Mouse (Mus musculus): ENCODE data around the gene Gm28047. TPM values are rescaled to one million over a fixed set of nuclear protein-coding genes. Genes with fewer than 3 reads are reported as not detected.

Gene Gm28047
- total and polyA plus RNA-seq, 2 experiments = not detected

DNA sequence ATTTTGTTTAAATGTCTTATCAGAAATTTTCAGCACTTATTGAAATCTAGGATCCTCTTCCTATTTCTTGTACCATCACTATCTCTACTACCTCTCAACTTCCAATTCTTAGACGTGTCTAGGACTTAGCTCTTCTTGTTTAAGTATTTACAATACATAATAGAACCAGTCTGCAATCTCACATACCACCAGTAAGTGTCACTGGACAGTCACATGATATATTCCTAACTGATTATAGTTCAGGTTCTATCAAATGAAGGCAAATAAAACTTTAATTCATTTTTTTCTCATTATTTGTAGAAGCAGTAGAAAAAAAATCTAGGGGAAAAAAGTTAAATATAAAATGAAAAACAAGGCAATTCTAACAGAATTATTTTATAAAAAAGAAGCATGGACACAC, 32.2 kb downstream of the Gm28047 start:
- H3K79me2 ChIP-seq (ENCODE audit: control insufficient read depth, insufficient read depth, low read length) = peaks cover 2% of the 10 kb centered on the region; the same call in 1 of the 2 replicates
- H3K27ac ChIP-seq (replicated peaks; ENCODE audit: insufficient read depth, low read depth, low read length) = no peak overlapping the region
- no peak for DNase-seq (ENCODE audit: extremely low read depth, low read depth, low spot score)
- H3K27me3 ChIP-seq (ENCODE audit: control insufficient read depth, insufficient read depth, low read length) = no peaks in the 10 kb centered on the region
- TF ChIP-seq CTCF (IDR thresholded peaks at IDR 0.05; ENCODE audit: low read depth, low read length) (no peak), POLR2A (IDR thresholded peaks at IDR 0.05; ENCODE audit: extremely low read depth, insufficient read depth, low read length) (no peak)
- H3K9ac ChIP-seq (ENCODE audit: low read depth, low read length) = no peak overlapping the region
- peaks cover 3% of the 10 kb centered on the region; the same call in 1 of the 2 replicates for H3K36me3 ChIP-seq (ENCODE audit: control insufficient read depth, insufficient read depth, low read length)
- no peak overlapping the region for H3K4me3 ChIP-seq (ENCODE audit: insufficient read depth, low read depth, low read length)
- WGBS = 43% methylated on average over 1 of the region's 1 CpGs
- H3K4me1 ChIP-seq (ENCODE audit: control insufficient read depth, insufficient read depth, low read length) = peaks cover 1% of the 10 kb centered on the region; the same call in 1 of the 2 replicates

GRCm38 (mm10) chr15:102590567-102590966, 34.3 kb downstream of the Gm28047 start:
- TF ChIP-seq CTCF (IDR thresholded peaks at IDR 0.05; ENCODE audit: low read depth, low read length) (no peak), POLR2A (IDR thresholded peaks at IDR 0.05; ENCODE audit: extremely low read depth, insufficient read depth, low read length) (no peak)
- 82% methylated on average over 1 of the region's 1 CpGs for WGBS
- H3K36me3 ChIP-seq (ENCODE audit: control insufficient read depth, insufficient read depth, low read length) = peaks cover 3% of the 10 kb centered on the region; the same call in 1 of the 2 replicates
- peaks cover 1% of the 10 kb centered on the region; the same call in 1 of the 2 replicates for H3K4me1 ChIP-seq (ENCODE audit: control insufficient read depth, insufficient read depth, low read length)
- H3K4me3 ChIP-seq (ENCODE audit: insufficient read depth, low read depth, low read length) = no peak overlapping the region
- H3K27ac ChIP-seq (replicated peaks; ENCODE audit: insufficient read depth, low read depth, low read length) = no peak overlapping the region
- no peak for DNase-seq (ENCODE audit: extremely low read depth, low read depth, low spot score)
- no peaks in the 10 kb centered on the region for H3K27me3 ChIP-seq (ENCODE audit: control insufficient read depth, insufficient read depth, low read length)
- H3K9ac ChIP-seq (ENCODE audit: low read depth, low read length) = no peak overlapping the region
- H3K79me2 ChIP-seq (ENCODE audit: control insufficient read depth, insufficient read depth, low read length) = peaks cover 2% of the 10 kb centered on the region; the same call in 1 of the 2 replicates

DNA sequence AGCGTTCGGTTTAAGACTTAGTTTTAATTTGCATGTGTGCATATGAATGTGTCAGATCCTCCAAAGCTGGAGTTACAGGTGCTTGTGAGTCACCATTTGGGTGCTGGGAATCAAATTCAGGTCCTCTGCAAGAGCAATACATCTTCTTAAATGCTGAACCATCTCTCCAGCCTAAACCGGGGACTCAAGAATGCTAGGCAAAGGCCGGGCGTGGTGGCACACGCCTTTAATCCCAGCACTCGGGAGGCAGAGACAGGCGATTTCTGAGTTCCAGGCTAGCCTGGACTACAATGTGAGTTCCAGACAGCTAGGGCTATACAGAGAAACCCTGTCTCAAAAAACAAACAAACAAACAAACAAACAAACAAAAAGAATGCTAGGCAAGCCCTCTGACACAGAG, 35.0 kb downstream of the Gm28047 start:
- Histone ChIP-seq H3K79me2 (ENCODE audit: control insufficient read depth, insufficient read depth, low read length) (peaks cover 2% of the 10 kb centered on the region; the same call in 1 of the 2 replicates), H3K4me3 (ENCODE audit: insufficient read depth, low read depth, low read length) (no peak overlapping the region), H3K27me3 (ENCODE audit: control insufficient read depth, insufficient read depth, low read length) (no peaks in the 10 kb centered on the region), H3K9ac (ENCODE audit: low read depth, low read length) (no peak overlapping the region), H3K27ac (replicated peaks; ENCODE audit: insufficient read depth, low read depth, low read length) (no peak overlapping the region), H3K4me1 (ENCODE audit: control insufficient read depth, insufficient read depth, low read length) (no peaks in the 10 kb centered on the region), H3K36me3 (ENCODE audit: control insufficient read depth, insufficient read depth, low read length) (peaks cover 3% of the 10 kb centered on the region; the same call in 1 of the 2 replicates)
- DNase-seq (ENCODE audit: extremely low read depth, low read depth, low spot score) = no peak
- over 99% methylated on average over 8 of the region's 8 CpGs for WGBS
- no peak for TF ChIP-seq POLR2A (IDR thresholded peaks at IDR 0.05; ENCODE audit: extremely low read depth, insufficient read depth, low read length)
- TF ChIP-seq CTCF (IDR thresholded peaks at IDR 0.05; ENCODE audit: low read depth, low read length) = no peak

DNA sequence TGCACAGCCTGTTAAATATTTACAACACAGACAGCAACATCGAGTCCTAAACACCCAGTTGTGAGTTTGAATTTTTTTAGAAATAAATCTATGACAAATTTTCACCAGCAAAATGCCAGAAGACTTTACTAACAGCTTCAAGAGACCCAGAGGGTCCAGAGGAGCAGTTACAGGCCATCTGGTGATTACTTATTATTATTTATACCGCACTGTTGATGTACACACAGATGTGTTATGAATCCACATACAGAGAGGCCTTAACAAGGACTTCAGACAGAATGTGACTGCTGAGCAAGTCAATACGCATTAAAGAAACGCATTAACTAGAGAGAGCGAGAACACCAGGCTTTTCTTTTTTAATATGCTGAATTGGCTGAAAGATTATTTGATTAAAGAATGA, 39.4 kb downstream of the Gm28047 start:
- TF ChIP-seq CTCF (IDR thresholded peaks at IDR 0.05; ENCODE audit: low read depth, low read length) (no peak), POLR2A (IDR thresholded peaks at IDR 0.05; ENCODE audit: extremely low read depth, insufficient read depth, low read length) (no peak)
- Histone ChIP-seq H3K9ac (ENCODE audit: low read depth, low read length) (no peak overlapping the region), H3K36me3 (ENCODE audit: control insufficient read depth, insufficient read depth, low read length) (no peaks in the 10 kb centered on the region; the same call in 1 of the 2 replicates), H3K79me2 (ENCODE audit: control insufficient read depth, insufficient read depth, low read length) (peaks cover 7% of the 10 kb centered on the region; the same call in 1 of the 2 replicates), H3K4me3 (ENCODE audit: insufficient read depth, low read depth, low read length) (no peak overlapping the region), H3K4me1 (ENCODE audit: control insufficient read depth, insufficient read depth, low read length) (no peaks in the 10 kb centered on the region), H3K27me3 (ENCODE audit: control insufficient read depth, insufficient read depth, low read length) (no peaks in the 10 kb centered on the region), H3K27ac (replicated peaks; ENCODE audit: insufficient read depth, low read depth, low read length) (no peak overlapping the region)
- WGBS = 73% methylated on average over 5 of the region's 5 CpGs
- DNase-seq (ENCODE audit: extremely low read depth, low read depth, low spot score) = no peak

DNA sequence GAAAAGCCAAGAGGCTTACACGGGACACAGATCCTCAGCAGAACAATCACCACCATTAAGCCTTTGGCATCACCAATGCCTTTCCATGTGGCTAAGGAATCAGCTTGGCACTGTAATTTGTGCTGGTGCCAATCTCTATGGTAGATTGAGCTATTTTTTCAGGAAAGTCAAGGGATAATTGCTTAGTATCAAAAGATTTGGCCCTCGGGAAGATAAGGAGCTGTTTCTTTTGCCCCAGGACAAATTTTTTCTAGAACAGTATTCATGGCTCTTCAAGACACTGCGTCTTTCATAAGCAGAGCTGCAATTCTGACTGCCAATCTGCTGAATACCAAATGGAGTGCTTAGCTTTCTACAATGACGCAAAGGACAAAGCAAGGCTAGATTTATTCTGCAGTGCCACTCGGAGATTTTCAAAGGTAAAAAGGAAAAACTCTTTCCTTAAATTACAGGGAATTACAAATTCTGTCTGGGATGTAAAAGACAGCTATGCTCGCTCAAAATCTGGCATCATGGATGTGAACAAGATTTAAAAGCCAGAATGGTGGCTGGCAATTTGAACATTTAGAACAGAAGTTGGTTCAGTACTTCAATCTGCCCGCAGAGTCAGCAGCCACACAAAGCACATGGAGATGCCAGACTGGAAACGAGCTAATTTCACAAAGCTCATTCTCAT, 41.0 kb downstream of the Gm28047 start:
- Histone ChIP-seq H3K4me3 (ENCODE audit: insufficient read depth, low read depth, low read length) (no peak overlapping the region), H3K9ac (ENCODE audit: low read depth, low read length) (no peak overlapping the region), H3K36me3 (ENCODE audit: control insufficient read depth, insufficient read depth, low read length) (no peaks in the 10 kb centered on the region), H3K27ac (replicated peaks; ENCODE audit: insufficient read depth, low read depth, low read length) (no peak overlapping the region), H3K79me2 (ENCODE audit: control insufficient read depth, insufficient read depth, low read length) (peaks cover 5% of the 10 kb centered on the region; the same call in 1 of the 2 replicates), H3K4me1 (ENCODE audit: control insufficient read depth, insufficient read depth, low read length) (no peaks in the 10 kb centered on the region), H3K27me3 (ENCODE audit: control insufficient read depth, insufficient read depth, low read length) (no peaks in the 10 kb centered on the region)
- WGBS = 87% methylated on average over 8 of the region's 8 CpGs
- DNase-seq (ENCODE audit: extremely low read depth, low read depth, low spot score) = no peak
- TF ChIP-seq POLR2A (IDR thresholded peaks at IDR 0.05; ENCODE audit: extremely low read depth, insufficient read depth, low read length) (no peak), CTCF (IDR thresholded peaks at IDR 0.05; ENCODE audit: low read depth, low read length) (no peak)

GRCm38 (mm10) chr15:102581205-102581604, 43.7 kb downstream of the Gm28047 start:
- Histone ChIP-seq H3K36me3 (ENCODE audit: control insufficient read depth, insufficient read depth, low read length) (0 out of 2 replicates have a peak, but pooled peaks cover 2% of the 10 kb centered on the region), H3K27ac (replicated peaks; ENCODE audit: insufficient read depth, low read depth, low read length) (no peak overlapping the region), H3K4me3 (ENCODE audit: insufficient read depth, low read depth, low read length) (no peak overlapping the region), H3K9ac (ENCODE audit: low read depth, low read length) (no peak overlapping the region), H3K4me1 (ENCODE audit: control insufficient read depth, insufficient read depth, low read length) (peaks cover 2% of the 10 kb centered on the region; the same call in 1 of the 2 replicates), H3K79me2 (ENCODE audit: control insufficient read depth, insufficient read depth, low read length) (peaks cover 7% of the 10 kb centered on the region; the same call in 1 of the 2 replicates), H3K27me3 (ENCODE audit: control insufficient read depth, insufficient read depth, low read length) (no peaks in the 10 kb centered on the region)
- WGBS = 69% methylated on average over 1 of the region's 1 CpGs
- no peak for DNase-seq (ENCODE audit: extremely low read depth, low read depth, low spot score)
- no peak for TF ChIP-seq CTCF (IDR thresholded peaks at IDR 0.05; ENCODE audit: low read depth, low read length)
- TF ChIP-seq POLR2A (IDR thresholded peaks at IDR 0.05; ENCODE audit: extremely low read depth, insufficient read depth, low read length) = no peak

Measured in liver, adult 2 months (tissue).